Mouse (Mus musculus): ENCODE data around the gene Rrp36. TPM values are rescaled to one million over a fixed set of nuclear protein-coding genes. Genes with fewer than 3 reads are reported as not detected.

The Rrp36 gene
- total RNA-seq, 2 experiments from 2014 or later, result 15.8 to 16.8 TPM

GRCm38 (mm10) chr17:46650232-46651031, 23.7 kb downstream of the Rrp36 start, which contains the start of gene Cul7:
Gene Cul7 (plus strand): TSS chr17:46650337.
- Histone ChIP-seq H3K27ac (peak within 1 kb of the TSS; percentile 92), H3K4me3 (peak within 1 kb of the TSS; percentile 87)
- peak; percentile 88 to 93 for DNase-seq (ENCODE audit: low spot score in 2 of 2)
- no peak; the same call in 1 of the 2 replicates for TF ChIP-seq CTCF (conservative IDR thresholded peaks at IDR 0.05)

- Histone ChIP-seq H3K27ac (peak overlapping the region; percentile 92), H3K4me3 (peak overlapping the region; percentile 87)
- no peak for DNase-seq (ENCODE audit: low spot score in 2 of 2)
- TF ChIP-seq CTCF (conservative IDR thresholded peaks at IDR 0.05), result no peak
Measured at GRCm38 (mm10) chr17:46649811-46650210, 24.3 kb downstream of the Rrp36 start.

- no peak overlapping the region for H3K4me3 ChIP-seq
- H3K27ac ChIP-seq, result no peak overlapping the region
- TF ChIP-seq CTCF (conservative IDR thresholded peaks at IDR 0.05), result no peak
- no peak for DNase-seq (ENCODE audit: low spot score in 2 of 2)
Measured at GRCm38 (mm10) chr17:46648436-46648835, 25.7 kb downstream of the Rrp36 start.

- no peak for DNase-seq (ENCODE audit: low spot score in 2 of 2)
- no peak for TF ChIP-seq CTCF (conservative IDR thresholded peaks at IDR 0.05)
- Histone ChIP-seq H3K27ac (no peak overlapping the region), H3K4me3 (no peak overlapping the region)
Measured at GRCm38 (mm10) chr17:46647279-46647678, 26.9 kb downstream of the Rrp36 start.

GRCm38 (mm10) chr17:46646322-46646662, 27.9 kb downstream of the Rrp36 start:
- peak overlapping the region; percentile 77 for H3K4me3 ChIP-seq
- no peak for TF ChIP-seq CTCF (conservative IDR thresholded peaks at IDR 0.05)
- no peak for DNase-seq (ENCODE audit: low spot score in 2 of 2)
- H3K27ac ChIP-seq, result peak overlapping the region; percentile 96

- H3K27ac ChIP-seq, result peak within 1 kb of the TSS; percentile 96
- 0 out of 2 replicates have a peak, but pooled peaks have one; percentile 4 for TF ChIP-seq CTCF (conservative IDR thresholded peaks at IDR 0.05)
- DNase-seq (ENCODE audit: low spot score in 2 of 2), result peak; percentile 97 to 99
Measured at GRCm38 (mm10) chr17:46645561-46646321, 28.4 kb downstream of the Rrp36 start, which contains the start of the genes Klc4 and Mrpl2. Gene Klc4 (minus strand): TSS chr17:46646022. Gene Mrpl2 (plus strand): TSS chr17:46646229.

GRCm38 (mm10) chr17:46644916-46645475, 29.2 kb downstream of the Rrp36 start:
- TF ChIP-seq CTCF (conservative IDR thresholded peaks at IDR 0.05), result no peak
- H3K27ac ChIP-seq, result peak overlapping the region; percentile 84
- DNase-seq (ENCODE audit: low spot score in 2 of 2), result no peak
- H3K4me3 ChIP-seq, result peak overlapping the region; percentile 77

More at GRCm38 (mm10) chr17:46645561-46646321, 28.4 kb downstream of the Rrp36 start, which contains the start of the genes Klc4 and Mrpl2:
- peak within 1 kb of the TSS; percentile 77 for H3K4me3 ChIP-seq

GRCm38 (mm10) chr17:46644152-46644805, 29.9 kb downstream of the Rrp36 start:
- Histone ChIP-seq H3K4me3 (no peak overlapping the region; the same call in 1 of the 2 replicates), H3K27ac (no peak overlapping the region)
- TF ChIP-seq CTCF (conservative IDR thresholded peaks at IDR 0.05), result no peak

GRCm38 (mm10) chr17:46642060-46642459, 32.1 kb downstream of the Rrp36 start:
- Histone ChIP-seq H3K27ac (no peak overlapping the region), H3K4me3 (no peak overlapping the region)
- DNase-seq (ENCODE audit: low spot score in 2 of 2), result no peak
- TF ChIP-seq CTCF (conservative IDR thresholded peaks at IDR 0.05), result no peak

More at GRCm38 (mm10) chr17:46644152-46644805, 29.9 kb downstream of the Rrp36 start:
- DNase-seq (ENCODE audit: low spot score in 2 of 2), result no peak

GRCm38 (mm10) chr17:46639929-46640328, 34.2 kb downstream of the Rrp36 start:
- H3K27ac ChIP-seq, result no peak overlapping the region
- H3K4me3 ChIP-seq, result no peak overlapping the region
- no peak for TF ChIP-seq CTCF (conservative IDR thresholded peaks at IDR 0.05)
- DNase-seq (ENCODE audit: low spot score in 2 of 2), result no peak

GRCm38 (mm10) chr17:46636831-46637523, 37.2 kb downstream of the Rrp36 start:
- peak; percentile 83 for TF ChIP-seq CTCF (conservative IDR thresholded peaks at IDR 0.05)
- peak; percentile 68 for DNase-seq (ENCODE audit: low spot score in 2 of 2)
- Histone ChIP-seq H3K27ac (peak overlapping the region; percentile 56), H3K4me3 (peak overlapping the region; percentile 20; the same call in 1 of the 2 replicates)
